Mouse (Mus musculus) midbrain, embryonic 13.5 days (tissue): Measurements from ENCODE around the gene Zhx3. TPM values are rescaled to one million over a fixed set of nuclear protein-coding genes. Genes with fewer than 3 reads are reported as not detected.

Experiments
- ATAC-seq: fragments of 200-750 bp; cut with Nextera tagmentation; 2 replicates; pipeline ENCODE4 v1.8.0; 2017; ENCODE audit warnings: mild to moderate bottlenecking, moderate TSS enrichment, moderate library complexity
- H3K27ac ChIP-seq: fragments of 300-500 bp; sonication (generic); 2 replicates; pipeline ENCODE4 v1.5.1; 2015; ENCODE audit warnings: inconsistent platforms, mild to moderate bottlenecking, moderate library complexity
- H3K27me3 ChIP-seq: fragments of 300-500 bp; sonication (generic); 2 replicates; pipeline ENCODE4 v1.6.1; 2015; ENCODE audit warnings: mild to moderate bottlenecking, inconsistent platforms
- H3K36me3 ChIP-seq: fragments of 300-500 bp; sonication (generic); 2 replicates; pipeline ENCODE4 v1.6.1; 2015; ENCODE audit warnings: mild to moderate bottlenecking, inconsistent platforms
- H3K4me1 ChIP-seq: fragments of 300-500 bp; sonication (generic); replicated peaks from 2 replicates; pipeline ENCODE4 v1.6.1; 2015; ENCODE audit warnings: inconsistent platforms
- H3K4me2 ChIP-seq: fragments of 300-500 bp; sonication (generic); replicated peaks from 2 replicates; pipeline ENCODE4 v1.6.1; 2015; ENCODE audit warnings: moderate library complexity, mild to moderate bottlenecking, inconsistent platforms
- H3K4me3 ChIP-seq: fragments of 300-500 bp; sonication (generic); replicated peaks from 2 replicates; pipeline ENCODE4 v1.5.1; 2015; ENCODE audit warnings: mild to moderate bottlenecking, inconsistent platforms
- H3K9ac ChIP-seq: fragments of 300-500 bp; sonication (generic); replicated peaks from 2 replicates; pipeline ENCODE4 v1.6.1; 2015; ENCODE audit warnings: mild to moderate bottlenecking, inconsistent platforms
- H3K9me3 ChIP-seq: fragments of 300-500 bp; sonication (generic); 2 replicates; pipeline ENCODE4 v1.6.1; 2016; ENCODE audit warnings: mild to moderate bottlenecking, inconsistent platforms
- WGBS: fragments of 180-500 bp; shearing (Covaris S2); methylation state at CpG from one replicate; pipeline ENCODE4 v1.1.7; 2015; 5-methylcytosine and 5-hydroxymethylcytosine counted together
- polyA plus RNA-seq: library from polyadenylated mRNA; unstranded; fragments of >200 nt; fragmentation: Nextera tagmentation; extraction: Ambion mirVana; gene quantifications from 2 replicates; pipeline ENCODE4 v1.2.1, GENCODE M21; 2015

The Zhx3 gene
- polyA plus RNA-seq, 1 experiment from 2014 or later = 17.1 TPM

DNA sequence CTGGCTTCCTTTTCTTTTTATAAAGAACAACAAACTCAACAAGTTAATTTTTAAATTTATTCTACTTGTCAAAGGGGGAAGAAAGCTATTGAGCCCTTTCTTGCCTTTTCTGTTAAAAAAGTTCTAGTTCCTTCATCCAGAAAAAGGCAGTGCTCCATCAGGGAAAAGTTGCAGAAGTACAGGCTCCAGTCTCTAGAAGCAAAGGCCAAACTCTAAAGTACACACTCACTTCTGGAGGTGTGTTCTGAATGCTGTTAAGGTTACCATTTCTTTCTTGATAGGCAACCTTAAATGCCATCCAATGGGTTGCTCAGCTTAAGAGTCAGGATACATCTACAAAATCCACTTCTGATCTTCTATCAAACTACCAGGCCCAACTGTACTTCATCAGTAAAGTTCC lies 83.1 kb downstream of the Zhx3 start:
- ATAC-seq = no peak
- Histone ChIP-seq H3K4me3 (no peak overlapping the region), H3K9me3 (no peaks in the 10 kb centered on the region), H3K27ac (no peak overlapping the region), H3K27me3 (no peaks in the 10 kb centered on the region), H3K9ac (no peak overlapping the region), H3K4me2 (no peak overlapping the region), H3K36me3 (no peaks in the 10 kb centered on the region), H3K4me1 (peaks cover 8% of the 10 kb centered on the region; the same call in 1 of the 2 replicates)

DNA sequence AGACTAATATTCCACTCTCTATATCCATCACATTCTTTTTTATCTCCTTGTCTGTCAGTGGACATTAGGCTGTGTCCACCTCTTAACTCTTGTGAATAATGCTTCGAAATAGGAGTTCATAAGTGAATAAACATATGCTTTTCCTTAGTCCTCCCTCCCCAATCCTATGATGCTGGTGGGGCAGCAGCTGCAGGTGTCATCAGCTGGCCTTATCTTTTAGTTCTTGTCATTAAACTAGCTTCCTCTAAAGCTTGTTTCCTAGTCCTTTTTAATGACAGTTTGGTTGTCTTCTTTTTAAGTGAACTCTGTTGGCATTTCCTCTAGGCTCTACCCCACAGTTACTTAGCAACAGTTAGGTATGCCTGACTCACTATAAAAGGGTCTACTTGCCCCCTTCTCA lies 83.8 kb downstream of the Zhx3 start:
- H3K36me3 ChIP-seq = no peaks in the 10 kb centered on the region

GRCm38 (mm10) chr2:160786333-160786732 lies 86.5 kb downstream of the Zhx3 start:
- no peaks in the 10 kb centered on the region for H3K9me3 ChIP-seq
- H3K27ac ChIP-seq = peak overlapping the region; percentile 2; the same call in 1 of the 2 replicates
- WGBS = 78% methylated on average over 1 of the region's 1 CpGs
- ATAC-seq = no peak
- peaks cover 8% of the 10 kb centered on the region; the same call in 1 of the 2 replicates for H3K4me1 ChIP-seq
- peaks cover 8% of the 10 kb centered on the region; the same call in 1 of the 2 replicates for H3K36me3 ChIP-seq
- no peak overlapping the region for H3K4me3 ChIP-seq
- H3K4me2 ChIP-seq = no peak overlapping the region
- no peaks in the 10 kb centered on the region for H3K27me3 ChIP-seq
- H3K9ac ChIP-seq = no peak overlapping the region

More for the DNA sequence above, 83.8 kb downstream of the Zhx3 start:
- WGBS = 84% methylated on average over 1 of the region's 1 CpGs
- H3K9me3 ChIP-seq = no peaks in the 10 kb centered on the region
- no peak overlapping the region for H3K9ac ChIP-seq
- H3K4me1 ChIP-seq = peaks cover 8% of the 10 kb centered on the region; the same call in 1 of the 2 replicates
- no peak for ATAC-seq
- no peak overlapping the region for H3K27ac ChIP-seq
- H3K27me3 ChIP-seq = no peaks in the 10 kb centered on the region
- no peak overlapping the region for H3K4me3 ChIP-seq
- H3K4me2 ChIP-seq = no peak overlapping the region

- WGBS = 84% methylated on average over 2 of the region's 2 CpGs
- H3K9me3 ChIP-seq = no peaks in the 10 kb centered on the region
- no peak for ATAC-seq
- H3K4me2 ChIP-seq = no peak overlapping the region
- H3K27ac ChIP-seq = no peak overlapping the region
- H3K36me3 ChIP-seq = peaks cover 29% of the 10 kb centered on the region
- no peak overlapping the region for H3K4me3 ChIP-seq
- H3K4me1 ChIP-seq = peaks cover 3% of the 10 kb centered on the region; the same call in 1 of the 2 replicates
- H3K9ac ChIP-seq = no peak overlapping the region
- no peaks in the 10 kb centered on the region for H3K27me3 ChIP-seq
Measured at GRCm38 (mm10) chr2:160780834-160781219, 92.0 kb downstream of the Zhx3 start.

GRCm38 (mm10) chr2:160780154-160780833 lies 92.5 kb downstream of the Zhx3 start:
- Histone ChIP-seq H3K9me3 (no peaks in the 10 kb centered on the region), H3K27me3 (no peaks in the 10 kb centered on the region), H3K9ac (no peak overlapping the region), H3K4me2 (no peak overlapping the region), H3K4me1 (no peaks in the 10 kb centered on the region), H3K4me3 (no peak overlapping the region), H3K27ac (no peak overlapping the region), H3K36me3 (peaks cover 29% of the 10 kb centered on the region)
- WGBS = 90% methylated on average over 13 of the region's 13 CpGs
- ATAC-seq = no peak

GRCm38 (mm10) chr2:160778034-160778433 lies 94.8 kb downstream of the Zhx3 start:
- no peak overlapping the region for H3K4me2 ChIP-seq
- no peaks in the 10 kb centered on the region for H3K27me3 ChIP-seq
- H3K36me3 ChIP-seq = peaks cover 29% of the 10 kb centered on the region
- WGBS = 85% methylated on average over 2 of the region's 2 CpGs
- H3K9me3 ChIP-seq = no peaks in the 10 kb centered on the region
- no peak overlapping the region for H3K9ac ChIP-seq
- H3K27ac ChIP-seq = no peak overlapping the region
- ATAC-seq = no peak
- H3K4me3 ChIP-seq = no peak overlapping the region
- no peaks in the 10 kb centered on the region for H3K4me1 ChIP-seq

- Histone ChIP-seq H3K27me3 (no peaks in the 10 kb centered on the region), H3K9me3 (no peaks in the 10 kb centered on the region), H3K4me2 (no peak overlapping the region), H3K9ac (no peak overlapping the region), H3K4me1 (no peaks in the 10 kb centered on the region), H3K27ac (no peak overlapping the region), H3K4me3 (no peak overlapping the region), H3K36me3 (peaks cover 25% of the 10 kb centered on the region)
- ATAC-seq = no peak
- 88% methylated on average over 8 of the region's 8 CpGs for WGBS
Measured at GRCm38 (mm10) chr2:160771325-160772276, 101.2 kb downstream of the Zhx3 start.

- no peak overlapping the region for H3K4me3 ChIP-seq
- ATAC-seq = no peak
- no peak overlapping the region for H3K9ac ChIP-seq
- no peaks in the 10 kb centered on the region for H3K9me3 ChIP-seq
- H3K27me3 ChIP-seq = no peaks in the 10 kb centered on the region
- no peak overlapping the region for H3K4me2 ChIP-seq
- H3K4me1 ChIP-seq = 0 out of 2 replicates have a peak, but pooled peaks cover 6% of the 10 kb centered on the region
- no peak overlapping the region for H3K27ac ChIP-seq
- H3K36me3 ChIP-seq = peaks cover 32% of the 10 kb centered on the region
- 98% methylated on average over 1 of the region's 1 CpGs for WGBS
Measured at GRCm38 (mm10) chr2:160770871-160771270, 101.9 kb downstream of the Zhx3 start.

- no peak overlapping the region for H3K4me3 ChIP-seq
- no peaks in the 10 kb centered on the region for H3K9me3 ChIP-seq
- ATAC-seq = no peak
- peaks cover 35% of the 10 kb centered on the region for H3K36me3 ChIP-seq
- no peak overlapping the region for H3K27ac ChIP-seq
- no peak overlapping the region for H3K4me2 ChIP-seq
- H3K9ac ChIP-seq = no peak overlapping the region
- no peaks in the 10 kb centered on the region for H3K27me3 ChIP-seq
- 0 out of 2 replicates have a peak, but pooled peaks cover 6% of the 10 kb centered on the region for H3K4me1 ChIP-seq
Measured at GRCm38 (mm10) chr2:160770409-160770808, 102.4 kb downstream of the Zhx3 start.

DNA sequence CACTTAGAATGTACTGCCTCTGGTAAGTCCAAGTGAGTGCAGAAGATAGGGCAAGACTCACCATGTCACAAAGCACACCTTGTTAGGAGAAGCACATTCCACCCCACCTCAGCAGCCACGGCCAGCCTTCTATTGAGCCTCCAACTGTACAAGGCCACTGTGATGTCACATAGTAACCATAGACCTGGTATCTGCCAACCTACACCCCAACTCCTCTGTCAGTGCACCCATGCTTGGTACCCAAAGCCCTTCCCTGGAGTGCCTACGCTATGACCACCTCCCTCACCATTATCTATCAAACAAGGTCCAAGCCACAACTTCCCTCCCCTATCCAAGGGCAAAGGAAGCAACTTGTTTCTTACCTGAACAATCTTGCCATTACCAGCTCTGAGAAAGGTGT lies 103.8 kb downstream of the Zhx3 start:
- no peak for ATAC-seq
- 91% methylated on average over 2 of the region's 2 CpGs for WGBS
- H3K27me3 ChIP-seq = no peaks in the 10 kb centered on the region
- H3K27ac ChIP-seq = no peak overlapping the region
- peaks cover 49% of the 10 kb centered on the region for H3K36me3 ChIP-seq
- 0 out of 2 replicates have a peak, but pooled peaks cover 6% of the 10 kb centered on the region for H3K4me1 ChIP-seq
- H3K9ac ChIP-seq = no peak overlapping the region
- H3K4me3 ChIP-seq = no peak overlapping the region
- no peaks in the 10 kb centered on the region for H3K9me3 ChIP-seq
- H3K4me2 ChIP-seq = no peak overlapping the region

DNA sequence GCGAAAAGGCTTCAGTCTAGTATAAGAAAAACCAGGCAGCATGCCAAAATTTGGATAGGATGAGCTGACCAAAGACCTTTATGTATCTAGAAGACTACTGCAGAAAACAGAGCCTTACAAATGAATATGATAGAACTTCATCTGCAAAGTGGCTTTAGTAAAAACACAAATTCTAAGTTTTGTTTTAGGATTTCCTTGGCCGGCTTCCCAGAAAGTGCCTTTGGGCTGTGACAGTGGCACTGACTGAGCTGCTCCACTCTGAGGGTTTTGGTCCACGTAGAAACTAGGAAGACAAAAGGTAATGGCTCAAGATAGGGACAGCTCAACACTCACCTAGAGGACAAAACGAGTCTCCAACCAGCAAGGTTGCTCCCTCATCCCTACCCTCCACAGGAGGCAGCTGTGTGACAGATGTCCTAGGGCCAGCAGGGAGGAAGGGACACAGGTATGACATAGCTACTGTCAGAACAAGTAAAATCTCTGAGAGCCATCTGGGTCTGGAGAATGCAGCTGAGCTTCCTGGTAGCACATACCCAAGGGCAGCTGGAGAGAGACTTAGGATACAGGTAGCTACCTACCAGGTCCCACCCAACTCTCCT lies 104.6 kb downstream of the Zhx3 start:
- Histone ChIP-seq H3K4me2 (no peak overlapping the region), H3K36me3 (peaks cover 57% of the 10 kb centered on the region), H3K27ac (no peak overlapping the region), H3K9ac (no peak overlapping the region), H3K27me3 (no peaks in the 10 kb centered on the region), H3K4me3 (no peak overlapping the region), H3K9me3 (no peaks in the 10 kb centered on the region), H3K4me1 (0 out of 2 replicates have a peak, but pooled peaks cover 6% of the 10 kb centered on the region)
- 89% methylated on average over 4 of the region's 4 CpGs for WGBS
- ATAC-seq = no peak

GRCm38 (mm10) chr2:160767201-160767600 lies 105.6 kb downstream of the Zhx3 start:
- no peak for ATAC-seq
- H3K27ac ChIP-seq = no peak overlapping the region
- no peak overlapping the region for H3K4me2 ChIP-seq
- peaks cover 67% of the 10 kb centered on the region for H3K36me3 ChIP-seq
- no peaks in the 10 kb centered on the region for H3K9me3 ChIP-seq
- H3K27me3 ChIP-seq = no peaks in the 10 kb centered on the region
- no peak overlapping the region for H3K9ac ChIP-seq
- 0 out of 2 replicates have a peak, but pooled peaks cover 6% of the 10 kb centered on the region for H3K4me1 ChIP-seq
- H3K4me3 ChIP-seq = no peak overlapping the region
- WGBS = 95% methylated on average over 2 of the region's 2 CpGs
